Mouse (Mus musculus): ENCODE measurements at regions not wholly inside any gene's neighbourhood (a gene's known extent, or its start where the extent isn't known, plus 50 kb on each side); places are given as distances from the start of the nearest gene placed in this dataset.
"Not testable (repeated sequence)": the region's sequence is repeated elsewhere in the genome, so short reads cannot be mapped to it uniquely, and the experiment has no call there.

- DNase-seq (ENCODE audit: low spot score) = peak; percentile 2
Observed at GRCm38 (mm10) chrX:135112109-135112508, 65.3 kb downstream of the Gm15023 start.

GRCm38 (mm10) chrX:135110866-135111265 is 66.6 kb downstream of the Gm15023 start:
- peak; percentile 20 for DNase-seq (ENCODE audit: low spot score)

- no peak for DNase-seq (ENCODE audit: low spot score)
Observed at GRCm38 (mm10) chrX:135101594-135101993, 75.8 kb downstream of the Gm15023 start.

- no peak for DNase-seq (ENCODE audit: low spot score)
Observed at GRCm38 (mm10) chrX:135098101-135098500, 79.3 kb downstream of the Gm15023 start.

- DNase-seq (ENCODE audit: low spot score) = no peak
Observed at GRCm38 (mm10) chrX:135096206-135096605, 81.2 kb downstream of the Gm15023 start.

- DNase-seq (ENCODE audit: low spot score) = peak; percentile 4
Observed at GRCm38 (mm10) chrX:135091074-135091473, 82.1 kb upstream of the Zmat1 start.

- DNase-seq (ENCODE audit: low spot score) = not testable (repeated sequence)
Observed at GRCm38 (mm10) chrX:135087068-135087579, 78.1 kb upstream of the Zmat1 start.

- not testable (repeated sequence) for DNase-seq (ENCODE audit: low spot score)
Observed at GRCm38 (mm10) chrX:135086564-135086963, 77.6 kb upstream of the Zmat1 start.

GRCm38 (mm10) chrX:135085770-135086553 is 77.0 kb upstream of the Zmat1 start:
- DNase-seq (ENCODE audit: low spot score) = not testable (repeated sequence)

GRCm38 (mm10) chrX:135080380-135081158 is 71.6 kb upstream of the Zmat1 start:
- no peak for DNase-seq (ENCODE audit: low spot score)

GRCm38 (mm10) chrX:135079388-135079787 is 70.4 kb upstream of the Zmat1 start:
- no peak for DNase-seq (ENCODE audit: low spot score)

GRCm38 (mm10) chrX:135075903-135076302 is 66.9 kb upstream of the Zmat1 start:
- no peak for DNase-seq (ENCODE audit: low spot score)

- DNase-seq (ENCODE audit: low spot score) = no peak
Observed at GRCm38 (mm10) chrX:135069448-135069847, 60.4 kb upstream of the Zmat1 start.

- no peak for DNase-seq (ENCODE audit: low spot score)
Observed at GRCm38 (mm10) chrX:135060184-135060583, 51.2 kb upstream of the Zmat1 start.

GRCm38 (mm10) chrX:135058949-135059348 is 49.9 kb upstream of the Zmat1 start:
- no peak for DNase-seq (ENCODE audit: low spot score)
